Mouse (Mus musculus): ENCODE results near the gene Arhgap10.

GRCm38 (mm10) chr8:77272136-77272535 is 245.6 kb downstream of the Arhgap10 start:
- no peak for TF ChIP-seq POLR2A (IDR thresholded peaks at IDR 0.05; ENCODE audit: low read depth, low read length)
- no peak for TF ChIP-seq CTCF (IDR thresholded peaks at IDR 0.05; ENCODE audit: extremely low read depth, insufficient read length, insufficient replicate concordance, low read depth, low read length)
